Mouse (Mus musculus) ES-E14 (cell line): ENCODE results near the gene Ackr2.

Experiments used
- MAFK ChIP-seq: IDR thresholded peaks from 2 replicates; pipeline ENCODE4 v1.6.1; 2014; ENCODE audit warnings: mild to moderate bottlenecking, low read depth, low read length, inconsistent platforms; ENCODE audit not compliant: insufficient read depth
- ZC3H11A ChIP-seq: IDR thresholded peaks from 2 replicates; pipeline ENCODE4 v1.6.1; 2012; ENCODE audit warnings: low read depth, mild to moderate bottlenecking, inconsistent platforms, low read length, borderline replicate concordance

DNA sequence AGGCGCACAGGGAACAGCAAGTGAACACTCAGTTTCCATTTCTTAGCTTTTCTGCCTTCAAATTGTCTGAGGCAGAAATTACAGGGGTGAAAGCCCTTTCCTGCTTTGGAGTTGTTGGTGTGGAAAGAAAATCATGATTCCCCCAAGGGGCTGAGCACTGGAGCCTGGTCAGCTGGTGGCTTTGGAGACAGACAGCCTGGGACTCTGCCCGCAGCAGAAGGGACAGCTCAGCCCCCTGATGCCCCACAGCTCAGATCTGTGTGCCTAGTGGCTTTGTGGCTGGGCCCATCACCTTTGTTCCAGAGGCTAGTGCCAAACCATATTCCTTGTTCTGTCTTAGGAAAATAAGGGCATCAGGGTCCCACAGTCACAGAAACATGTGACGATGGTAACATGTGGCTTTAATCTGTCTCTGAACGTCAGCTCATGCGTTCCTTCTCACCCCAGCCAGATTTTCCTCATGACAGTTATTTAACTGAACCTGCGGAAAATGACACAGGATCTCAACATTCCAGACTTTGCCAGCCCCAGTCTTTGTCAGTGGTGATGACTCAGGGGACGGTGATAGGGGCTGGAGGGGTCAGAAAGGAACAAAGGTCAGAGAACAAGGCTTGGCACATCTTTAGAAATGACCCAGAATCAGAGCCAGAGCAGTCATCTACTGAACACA lies 61.9 kb downstream of the Ackr2 start:
- TF ChIP-seq ZC3H11A (no peak), MAFK (no peak)
